Mouse (Mus musculus) ES-Bruce4 (cell line): ENCODE results near the gene Tent4b. TPM values are rescaled to one million over a fixed set of nuclear protein-coding genes. Genes with fewer than 3 reads are reported as not detected.

ENCODE experiments used
- H3K27ac ChIP-seq: 2 replicates; pipeline ENCODE4 v1.5.1; 2012; ENCODE audit warnings: low read length, inconsistent platforms; ENCODE audit not compliant: insufficient read depth
- H3K27me3 ChIP-seq: 2 replicates; pipeline ENCODE4 v1.6.1; 2012; ENCODE audit warnings: mild to moderate bottlenecking, low read length, inconsistent platforms; ENCODE audit not compliant: control insufficient read depth, poor library complexity, insufficient read depth, severe bottlenecking
- H3K36me3 ChIP-seq: 2 replicates; pipeline ENCODE4 v1.6.1; 2012; ENCODE audit warnings: inconsistent platforms, mild to moderate bottlenecking, low read length, moderate library complexity; ENCODE audit not compliant: control insufficient read depth, poor library complexity, insufficient read depth, severe bottlenecking
- H3K4me1 ChIP-seq: one replicate; pipeline ENCODE4 v1.8.1; 2011; ENCODE audit warnings: low read length; ENCODE audit not compliant: control insufficient read depth, insufficient read depth
- H3K4me3 ChIP-seq: 2 replicates; pipeline ENCODE4 v1.5.1; 2011; ENCODE audit warnings: low read depth, mild to moderate bottlenecking, low read length
- H3K9ac ChIP-seq: 2 replicates; pipeline ENCODE4 v1.6.1; 2012; ENCODE audit warnings: low read depth, mild to moderate bottlenecking, inconsistent platforms; ENCODE audit not compliant: poor library complexity, severe bottlenecking
- H3K9me3 ChIP-seq: replicated peaks from 2 replicates; pipeline ENCODE4 v1.6.1; 2012; ENCODE audit warnings: mild to moderate bottlenecking, low read length, inconsistent platforms; ENCODE audit not compliant: control insufficient read depth, poor library complexity, insufficient read depth, severe bottlenecking
- CTCF ChIP-seq: IDR thresholded peaks from one replicate; pipeline ENCODE4 v1.8.1; 2011; ENCODE audit warnings: low read depth, low read length
- EP300 ChIP-seq: IDR thresholded peaks from 2 replicates; pipeline ENCODE4 v1.6.1; 2011; ENCODE audit warnings: low read depth, low read length; ENCODE audit not compliant: insufficient read depth
- POLR2A ChIP-seq: IDR thresholded peaks from one replicate; pipeline ENCODE4 v1.8.1; 2011; ENCODE audit warnings: low read length; ENCODE audit not compliant: insufficient read depth
- polyA plus RNA-seq: library from polyadenylated mRNA; stranded (reverse); fragments of >200 nt; gene quantifications from 2 replicates; pipeline ENCODE4 v1.2.4, GENCODE M21; 2011; ENCODE audit warnings: low read depth; ENCODE audit not compliant: missing spikeins, insufficient read depth, insufficient read length

Tent4b gene
- polyA plus RNA-seq, 1 experiment, result 45.2 TPM

GRCm38 (mm10) chr8:88307736-88308135 is 108.7 kb downstream of the Tent4b start:
- H3K27me3 ChIP-seq, result no peaks in the 10 kb centered on the region

More at GRCm38 (mm10) chr8:88307736-88308135, 108.7 kb downstream of the Tent4b start:
- Histone ChIP-seq H3K27ac (no peak overlapping the region), H3K9ac (no peak overlapping the region), H3K36me3 (no peaks in the 10 kb centered on the region), H3K9me3 (no peaks in the 10 kb centered on the region), H3K4me1 (no peaks in the 10 kb centered on the region), H3K4me3 (no peak overlapping the region)
- TF ChIP-seq POLR2A (no peak), EP300 (no peak), CTCF (no peak)

Other genes starting within 250 kb of the Tent4b start
- gene Zfp423, start 239.6 kb upstream of the Tent4b start, polyA plus RNA-seq, result 11.3 and 14.4 TPM in 2 replicates
- 40.6 and 40.7 TPM in 2 replicates for gene Cnep1r1, start 80.4 kb upstream of the Tent4b start, polyA plus RNA-seq
- gene Heatr3, start 61.4 kb upstream of the Tent4b start, polyA plus RNA-seq, result 44.4 and 49.4 TPM in 2 replicates
- gene Adcy7, start 73.2 kb downstream of the Tent4b start, polyA plus RNA-seq, result 1.4 and 2.1 TPM in 2 replicates
- 90.1 and 101 TPM in 2 replicates for gene Brd7, start 163.0 kb downstream of the Tent4b start, polyA plus RNA-seq